Mouse (Mus musculus): Measurements from ENCODE around the gene Ap1b1.

DNA sequence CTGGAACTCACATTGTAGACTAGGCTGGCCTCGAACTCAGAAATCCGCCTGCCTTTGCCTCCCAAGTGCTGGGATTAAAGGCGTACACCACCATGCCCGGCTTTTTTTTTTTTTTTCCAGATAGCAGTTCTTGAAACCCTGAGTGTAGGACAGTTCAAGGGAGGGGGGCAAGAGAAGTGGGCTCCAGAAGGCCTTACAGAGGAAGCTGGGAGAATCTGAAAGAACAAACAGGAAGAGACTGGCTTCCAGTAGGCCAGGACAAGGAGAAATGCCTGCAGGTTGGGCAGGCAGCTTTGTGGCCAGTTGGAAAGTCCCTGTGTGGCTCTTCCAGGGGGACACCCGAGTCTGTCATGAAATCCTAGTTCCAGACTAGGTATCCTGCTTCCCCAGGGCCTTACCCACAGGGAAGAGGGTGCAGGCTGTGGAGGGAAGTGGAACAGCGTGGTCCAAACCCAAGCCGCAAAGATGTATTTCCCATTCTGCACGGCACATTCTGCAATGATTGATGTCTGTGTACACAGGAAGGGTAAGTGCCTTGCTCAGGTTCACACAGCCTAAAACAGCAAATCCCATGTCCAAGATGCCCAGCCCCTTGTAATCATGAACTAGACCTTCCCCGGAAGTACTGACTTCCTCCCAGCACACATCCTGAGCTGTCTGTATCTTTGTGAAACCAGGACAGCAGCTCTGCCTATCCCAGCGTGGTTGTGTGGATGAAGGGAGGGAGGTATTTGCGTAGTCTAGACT lies 12.1 kb upstream of the Ap1b1 start:
- no peak for TF ChIP-seq CTCF (IDR thresholded peaks at IDR 0.05; ENCODE audit: low read depth)
- TF ChIP-seq EP300 (IDR thresholded peaks at IDR 0.05; ENCODE audit: low read depth) = no peak

Data from liver, postnatal 0 days (tissue).